In genomic region chr12:103142550-103143010, GRCm38 (mm10) we compare ENCODE assay signal across 9 mouse cellular contexts.
DNase-seq lines count a peak whose midpoint lies in the region; ATAC-seq and TF ChIP-seq lines count a peak whose summit lies in the region.
"Had no signal": no experiment of that assay in that cellular context is flagged by ENCODE, and none has a peak within 500 bp of the region (broad histone marks: within the 10 kb centered on the region; RNA-seq: fewer than 3 reads in every experiment).

No protein-coding gene starts in this region.

- no peaks in the 10 kb centered on the region for H3K36me3 ChIP-seq in intestine, embryonic 14.5 days (ENCODE audit: control insufficient read depth, insufficient read depth, low read length)
- H3K36me3 ChIP-seq in intestine, embryonic 16.5 days (ENCODE audit: control insufficient read depth, insufficient read depth, low read length) = no peaks in the 10 kb centered on the region
- H3K36me3 ChIP-seq in forebrain, embryonic 15.5 days = peaks cover 20% of the 10 kb centered on the region
- H3K36me3 ChIP-seq in kidney, adult 2 months (ENCODE audit: control insufficient read depth, insufficient read depth, low read length) = no peaks in the 10 kb centered on the region
- H3K36me3 ChIP-seq in midbrain, embryonic 11.5 days (ENCODE audit: control insufficient read depth, insufficient read depth, low read length) = 0 out of 2 replicates have a peak, but pooled peaks cover 2% of the 10 kb centered on the region
- H3K36me3 ChIP-seq: limb, embryonic 15.5 days had no signal

- peaks cover 5% of the 10 kb centered on the region; the same call in 1 of the 2 replicates for H3K9me3 ChIP-seq in intestine, embryonic 14.5 days (ENCODE audit: control insufficient read depth, low read length)
- no peaks in the 10 kb centered on the region for H3K9me3 ChIP-seq in intestine, embryonic 16.5 days (ENCODE audit: control insufficient read depth, low read length)
- H3K9me3 ChIP-seq in forebrain, embryonic 15.5 days = no peaks in the 10 kb centered on the region
- peaks cover 5% of the 10 kb centered on the region; the same call in 1 of the 2 replicates for H3K9me3 ChIP-seq in midbrain, embryonic 11.5 days (ENCODE audit: control insufficient read depth, low read length)
- H3K9me3 ChIP-seq: limb, embryonic 15.5 days had no signal

- 56% methylated on average over 9 of the region's 9 CpGs for WGBS in intestine, embryonic 14.5 days
- WGBS in intestine, embryonic 16.5 days = 53% methylated on average over 9 of the region's 9 CpGs
- 59% methylated on average over 9 of the region's 9 CpGs for WGBS in forebrain, embryonic 15.5 days
- 52% methylated on average over 9 of the region's 9 CpGs for WGBS in kidney, adult 2 months
- WGBS in midbrain, embryonic 11.5 days = 67% methylated on average over 9 of the region's 9 CpGs

- TF ChIP-seq CTCF in kidney, adult 2 months (conservative IDR thresholded peaks at IDR 0.05; ENCODE audit: insufficient read depth, insufficient read length, low read depth, low read length) = peak; percentile 38; the same call in 1 of the 2 replicates

- peak; percentile 67 for DNase-seq in intestine, embryonic 14.5 days (ENCODE audit: low spot score)
- peak; percentile 52 for DNase-seq in CD4-positive helper T cell, adult 2 months (ENCODE audit: low read depth, low spot score)
- peak; percentile 57 for DNase-seq in adrenal gland, postnatal 14 days
- DNase-seq in kidney, adult 2 months = peak; percentile 70
- DNase-seq in midbrain, embryonic 11.5 days (ENCODE audit: low spot score, missing footprints) = peak; percentile 97
- no peak for DNase-seq in urinary bladder, adult 18-20 months (ENCODE audit: low spot score in 2 of 2)

- no peak overlapping the region for H3K4me2 ChIP-seq in intestine, embryonic 14.5 days (ENCODE audit: low read length)
- H3K4me2 ChIP-seq in intestine, embryonic 16.5 days (ENCODE audit: low read depth, low read length) = no peak overlapping the region
- no peak overlapping the region for H3K4me2 ChIP-seq in forebrain, embryonic 15.5 days (replicated peaks)
- no peak overlapping the region for H3K4me2 ChIP-seq in midbrain, embryonic 11.5 days
- H3K4me2 ChIP-seq: limb, embryonic 15.5 days had no signal

- H3K4me1 ChIP-seq in intestine, embryonic 14.5 days (replicated peaks; ENCODE audit: control insufficient read depth, insufficient read depth, low read length) = no peaks in the 10 kb centered on the region
- no peaks in the 10 kb centered on the region for H3K4me1 ChIP-seq in intestine, embryonic 16.5 days (ENCODE audit: control insufficient read depth, insufficient read depth, low read length)
- no peaks in the 10 kb centered on the region for H3K4me1 ChIP-seq in forebrain, embryonic 15.5 days
- H3K4me1 ChIP-seq in kidney, adult 2 months (ENCODE audit: control insufficient read depth, insufficient read depth, low read length) = no peaks in the 10 kb centered on the region; the same call in 1 of the 2 replicates
- H3K4me1 ChIP-seq in midbrain, embryonic 11.5 days (ENCODE audit: control insufficient read depth, insufficient read depth, low read length) = peaks cover 8% of the 10 kb centered on the region
- H3K4me1 ChIP-seq: limb, embryonic 15.5 days had no signal

- no peak overlapping the region for H3K4me3 ChIP-seq in intestine, embryonic 14.5 days (ENCODE audit: low read depth, low read length)
- H3K4me3 ChIP-seq in intestine, embryonic 16.5 days (ENCODE audit: low read length) = no peak overlapping the region
- no peak overlapping the region for H3K4me3 ChIP-seq in forebrain, embryonic 15.5 days
- H3K4me3 ChIP-seq in kidney, adult 2 months (ENCODE audit: insufficient read depth, low read depth, low read length) = no peak overlapping the region
- H3K4me3 ChIP-seq in midbrain, embryonic 11.5 days (ENCODE audit: low read depth, low read length) = no peak overlapping the region
- H3K4me3 ChIP-seq: limb, embryonic 15.5 days had no signal

- no peak overlapping the region for H3K9ac ChIP-seq in intestine, embryonic 14.5 days (ENCODE audit: low read length)
- no peak overlapping the region for H3K9ac ChIP-seq in intestine, embryonic 16.5 days (ENCODE audit: low read depth, low read length)
- no peak overlapping the region for H3K9ac ChIP-seq in forebrain, embryonic 15.5 days (replicated peaks)
- H3K9ac ChIP-seq in midbrain, embryonic 11.5 days (ENCODE audit: low read length) = no peak overlapping the region
- H3K9ac ChIP-seq: limb, embryonic 15.5 days had no signal

- no peak for ATAC-seq in intestine, embryonic 14.5 days (replicated peaks; ENCODE audit: low FRiP score, low TSS enrichment, low read depth)
- ATAC-seq in intestine, embryonic 16.5 days = no peak
- peak; percentile 53; the same call in 1 of the 2 replicates for ATAC-seq in forebrain, embryonic 15.5 days (replicated peaks)
- ATAC-seq in midbrain, embryonic 11.5 days (ENCODE audit: low FRiP score) = no peak

- no peaks in the 10 kb centered on the region for H3K27me3 ChIP-seq in intestine, embryonic 14.5 days (replicated peaks; ENCODE audit: control insufficient read depth, insufficient read depth, low read length)
- no peaks in the 10 kb centered on the region for H3K27me3 ChIP-seq in intestine, embryonic 16.5 days (replicated peaks; ENCODE audit: control insufficient read depth, insufficient read depth, low read length)
- H3K27me3 ChIP-seq in forebrain, embryonic 15.5 days = no peaks in the 10 kb centered on the region
- H3K27me3 ChIP-seq in kidney, adult 2 months (replicated peaks; ENCODE audit: control insufficient read depth, insufficient read depth, low read length) = no peaks in the 10 kb centered on the region
- H3K27me3 ChIP-seq in midbrain, embryonic 11.5 days (ENCODE audit: control insufficient read depth, insufficient read depth, low read length) = no peaks in the 10 kb centered on the region

- TF ChIP-seq POLR2A in kidney, adult 2 months (IDR thresholded peaks at IDR 0.05; ENCODE audit: low read depth, low read length) = no peak

- no peak overlapping the region for H3K27ac ChIP-seq in intestine, embryonic 14.5 days (ENCODE audit: low read depth)
- H3K27ac ChIP-seq in intestine, embryonic 16.5 days (ENCODE audit: low read length) = no peak overlapping the region
- H3K27ac ChIP-seq in forebrain, embryonic 15.5 days (replicated peaks) = no peak overlapping the region
- no peak overlapping the region for H3K27ac ChIP-seq in kidney, adult 2 months (ENCODE audit: insufficient read depth, low read depth, low read length)
- no peak overlapping the region for H3K27ac ChIP-seq in midbrain, embryonic 11.5 days (ENCODE audit: low read depth, low read length)
- H3K27ac ChIP-seq: limb, embryonic 15.5 days had no signal

Comparison
In these comparisons a context has a peak if more than half of its experiments do, and no peak if none do; other contexts are left out.
1. DNase-seq: peak in intestine, embryonic 14.5 days (single experiment), CD4-positive helper T cell, adult 2 months (single experiment), adrenal gland, postnatal 14 days (single experiment), kidney, adult 2 months (single experiment) and midbrain, embryonic 11.5 days (single experiment); none in urinary bladder, adult 18-20 months (0 of 2).